Mouse (Mus musculus) testis, adult 2 months (tissue): ENCODE data around the gene Psrc1. TPM values are rescaled to one million over a fixed set of nuclear protein-coding genes. Genes with fewer than 3 reads are reported as not detected.

ENCODE experiments used
- H3K27ac ChIP-seq: fragments of 200-500 bp; 2 replicates; pipeline ENCODE4 v1.5.1; 2012; ENCODE audit warnings: low read depth, low read length; ENCODE audit not compliant: control insufficient read depth, insufficient read depth
- H3K27me3 ChIP-seq: fragments of 200-500 bp; 2 replicates; pipeline ENCODE4 v1.6.1; 2012; ENCODE audit warnings: mild to moderate bottlenecking, low read length, moderate library complexity; ENCODE audit not compliant: control insufficient read depth, insufficient read depth
- H3K36me3 ChIP-seq: fragments of 200-500 bp; 2 replicates; pipeline ENCODE4 v1.6.1; 2012; ENCODE audit warnings: mild to moderate bottlenecking, low read length; ENCODE audit not compliant: control insufficient read depth, insufficient read depth
- H3K4me1 ChIP-seq: fragments of 200-500 bp; 2 replicates; pipeline ENCODE4 v1.6.1; 2012; ENCODE audit warnings: low read length; ENCODE audit not compliant: control insufficient read depth, insufficient read depth
- H3K4me3 ChIP-seq: fragments of 200-500 bp; 2 replicates; pipeline ENCODE4 v1.5.1; 2012; ENCODE audit warnings: low read depth, mild to moderate bottlenecking, low read length, moderate library complexity, mixed read lengths; ENCODE audit not compliant: control insufficient read depth
- CTCF ChIP-seq: fragments of 200-500 bp; IDR thresholded peaks from 2 replicates; pipeline ENCODE4 v1.5.1; 2012; ENCODE audit warnings: low read depth, mild to moderate bottlenecking, inconsistent platforms, low read length, moderate library complexity; ENCODE audit not compliant: control insufficient read depth, insufficient read depth, insufficient replicate concordance
- POLR2A ChIP-seq: fragments of 200-500 bp; IDR thresholded peaks from 2 replicates; pipeline ENCODE4 v1.6.1; 2012; ENCODE audit warnings: low read depth, mild to moderate bottlenecking, inconsistent platforms, low read length, moderate library complexity; ENCODE audit not compliant: control insufficient read depth
- polyA plus RNA-seq: library from polyadenylated mRNA; depleted of rRNA; stranded (reverse); fragments of >200 nt; gene quantifications from 2 replicates; pipeline ENCODE4 v1.2.3, GENCODE M21; 2012; rRNA removed

The Psrc1 gene
- polyA plus RNA-seq, 1 experiment: 1.1 TPM

- peaks cover 2% of the 10 kb centered on the region for H3K36me3 ChIP-seq
- TF ChIP-seq CTCF: no peak
- no peak for TF ChIP-seq POLR2A
- H3K4me3 ChIP-seq: no peak overlapping the region
- no peak overlapping the region for H3K27ac ChIP-seq
- H3K4me1 ChIP-seq: no peaks in the 10 kb centered on the region
- no peaks in the 10 kb centered on the region for H3K27me3 ChIP-seq
Observed at GRCm38 (mm10) chr3:108432542-108433187, 49.0 kb downstream of the Psrc1 start.

DNA sequence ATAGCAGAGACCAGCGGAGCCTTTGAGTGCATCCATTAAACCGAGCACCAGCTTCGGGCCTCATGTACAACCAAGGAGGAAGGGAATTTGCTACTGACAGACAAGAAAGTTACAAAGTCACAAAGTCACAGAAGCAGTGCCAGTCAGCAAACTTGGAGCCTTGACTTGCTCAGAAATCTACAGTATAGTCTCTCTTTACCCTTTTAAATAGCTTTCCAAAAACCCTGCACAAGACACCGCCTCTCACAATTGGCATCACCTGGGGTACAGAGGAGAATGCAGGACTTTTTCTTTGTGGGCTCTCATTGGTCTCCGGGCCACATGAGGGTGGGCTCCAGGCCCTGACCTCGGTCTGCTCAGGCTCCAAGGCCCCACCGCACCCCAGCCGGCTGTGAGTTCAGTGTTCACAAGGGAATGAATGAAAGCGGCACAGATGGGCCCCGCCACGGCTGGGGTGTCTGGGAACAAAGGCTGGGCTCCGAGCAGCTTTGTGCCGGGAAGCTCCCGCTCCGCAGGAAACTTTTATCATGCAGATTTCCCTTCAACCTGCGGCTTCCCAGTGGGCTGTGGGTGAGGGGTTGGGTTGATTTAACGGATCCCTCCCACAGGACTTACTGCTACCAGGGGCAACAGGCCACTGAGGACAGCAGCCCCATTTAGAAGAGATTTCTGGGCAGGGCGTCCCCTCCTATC lies 49.7 kb downstream of the Psrc1 start:
- no peak for TF ChIP-seq CTCF
- TF ChIP-seq POLR2A: no peak
- Histone ChIP-seq H3K27me3 (no peaks in the 10 kb centered on the region), H3K36me3 (peaks cover 2% of the 10 kb centered on the region), H3K4me1 (no peaks in the 10 kb centered on the region), H3K4me3 (no peak overlapping the region), H3K27ac (no peak overlapping the region)

GRCm38 (mm10) chr3:108433881-108434495 lies 50.3 kb downstream of the Psrc1 start:
- Histone ChIP-seq H3K27me3 (no peaks in the 10 kb centered on the region), H3K4me3 (no peak overlapping the region), H3K4me1 (no peaks in the 10 kb centered on the region), H3K36me3 (peaks cover 2% of the 10 kb centered on the region), H3K27ac (no peak overlapping the region)
- TF ChIP-seq POLR2A: no peak
- no peak for TF ChIP-seq CTCF

DNA sequence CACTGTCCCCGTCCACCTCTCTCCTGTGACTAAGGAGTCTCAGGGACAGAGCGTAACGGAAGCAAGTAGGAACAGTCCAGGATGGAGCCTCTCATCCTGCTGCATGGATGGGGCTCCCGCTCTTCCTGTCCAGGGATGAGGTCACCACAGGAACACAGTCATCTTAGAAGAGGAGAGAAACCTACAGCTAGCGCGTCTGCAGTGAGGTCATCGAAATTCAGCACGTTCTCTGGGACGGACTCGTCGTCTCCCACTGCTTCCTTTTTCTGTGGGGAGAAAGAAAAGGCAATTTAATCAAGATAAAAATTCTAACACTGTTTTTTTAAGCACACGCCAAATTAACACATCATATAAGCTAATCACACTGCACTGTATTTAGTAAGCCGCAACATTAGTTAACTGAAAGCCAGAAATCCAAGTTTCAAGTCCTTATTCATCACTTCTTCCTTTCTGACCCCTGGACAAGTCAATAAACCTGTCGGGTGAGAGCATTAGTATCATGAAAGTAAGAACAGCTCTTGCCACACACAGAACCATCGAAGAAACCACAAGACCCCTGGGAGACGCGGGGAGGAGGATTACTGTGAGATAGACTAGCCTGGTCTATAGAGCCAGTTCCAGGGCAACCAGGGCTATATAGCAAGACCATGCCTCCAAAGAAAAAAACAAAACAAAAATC lies 52.2 kb downstream of the Psrc1 start:
- H3K27ac ChIP-seq: no peak overlapping the region
- H3K27me3 ChIP-seq: no peaks in the 10 kb centered on the region
- TF ChIP-seq CTCF (no peak), POLR2A (no peak)
- H3K4me3 ChIP-seq: no peak overlapping the region
- peaks cover 2% of the 10 kb centered on the region for H3K36me3 ChIP-seq
- H3K4me1 ChIP-seq: no peaks in the 10 kb centered on the region

DNA sequence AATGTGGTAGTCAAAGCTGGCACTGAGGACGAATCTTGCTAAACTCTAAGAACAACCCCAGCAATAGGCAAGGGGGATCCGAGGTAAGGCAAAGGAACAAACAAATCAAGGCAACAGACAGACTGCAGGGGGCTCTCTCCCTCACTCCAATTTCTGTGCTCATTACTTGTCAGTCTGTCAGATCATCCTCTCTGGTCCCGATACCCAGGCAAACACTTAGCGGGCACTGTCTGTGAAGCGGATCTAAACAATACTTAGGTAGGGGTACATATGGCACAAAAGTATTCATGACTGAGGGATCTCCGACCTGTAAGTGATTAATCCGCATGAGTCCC lies 52.7 kb downstream of the Psrc1 start:
- peaks cover 2% of the 10 kb centered on the region for H3K36me3 ChIP-seq
- no peak overlapping the region for H3K4me3 ChIP-seq
- H3K4me1 ChIP-seq: no peaks in the 10 kb centered on the region
- no peak overlapping the region for H3K27ac ChIP-seq
- TF ChIP-seq POLR2A (no peak), CTCF (no peak)
- no peaks in the 10 kb centered on the region for H3K27me3 ChIP-seq

Other genes with a start within 250 kb of the Psrc1 start
- 11.9 and 15.8 TPM in 2 replicates for gene Gnai3, start 237.7 kb upstream of the Psrc1 start, polyA plus RNA-seq
- 1.4 and 1.5 TPM in 2 replicates for gene Gpr61, start 229.0 kb upstream of the Psrc1 start, polyA plus RNA-seq
- 1.1 and 2.2 TPM in 2 replicates for gene Amigo1, start 197.5 kb upstream of the Psrc1 start, polyA plus RNA-seq
- 1.7 and 2.2 TPM in 2 replicates for gene Cyb561d1, start 182.6 kb upstream of the Psrc1 start, polyA plus RNA-seq
- gene Atxn7l2, start 172.9 kb upstream of the Psrc1 start, polyA plus RNA-seq: 9.2 and 11.0 TPM in 2 replicates
- 0.59 and 0.88 TPM in 2 replicates for gene Sypl2, start 157.2 kb upstream of the Psrc1 start, polyA plus RNA-seq
- gene Psma5, start 126.9 kb upstream of the Psrc1 start, polyA plus RNA-seq: 31.5 and 38.2 TPM in 2 replicates
- gene Sort1, start 99.8 kb upstream of the Psrc1 start, polyA plus RNA-seq: 51.4 and 55.4 TPM in 2 replicates
- gene Mybphl, start 18.9 kb upstream of the Psrc1 start, polyA plus RNA-seq: 0.12 and 0.20 TPM in 2 replicates
- 17.0 and 17.7 TPM in 2 replicates for gene Celsr2, start 31.7 kb downstream of the Psrc1 start, polyA plus RNA-seq
- 13.0 and 14.4 TPM in 2 replicates for gene Sars, start 61.4 kb downstream of the Psrc1 start, polyA plus RNA-seq
- 680 and 743 TPM in 2 replicates for gene 1700013F07Rik, start 150.3 kb downstream of the Psrc1 start, polyA plus RNA-seq
- 144 and 149 TPM in 2 replicates for gene 5330417C22Rik, start 152.7 kb downstream of the Psrc1 start, polyA plus RNA-seq
- 3.2 and 4.0 TPM in 2 replicates for gene Tmem167b, start 178.6 kb downstream of the Psrc1 start, polyA plus RNA-seq
- 7.3 and 12.1 TPM in 2 replicates for gene Taf13, start 187.9 kb downstream of the Psrc1 start, polyA plus RNA-seq
- 11.2 and 14.3 TPM in 2 replicates for gene Wdr47, start 207.4 kb downstream of the Psrc1 start, polyA plus RNA-seq